Mouse (Mus musculus) liver, embryonic 14.5 days (tissue): Measurements from ENCODE around the gene Trmt1. TPM values are rescaled to one million over a fixed set of nuclear protein-coding genes. Genes with fewer than 3 reads are reported as not detected.
A peak's percentile ranks its signal among the peaks of the same experiment; 100 is the strongest.

ENCODE experiments used
- ATAC-seq: fragments of 200-750 bp; cut with Nextera tagmentation; 2 replicates; pipeline ENCODE4 v1.8.0; 2017; ENCODE audit warnings: moderate number of reproducible peaks, mild to moderate bottlenecking, moderate library complexity; ENCODE audit not compliant: insufficient read depth
- DNase-seq, 3 experiments: peaks; one replicate each; pipeline ENCODE4 v3.0.0-alpha.2; 2012 to 2013; ENCODE audit warnings: low read depth in 3 of 3, low spot score in 3 of 3
- H3K27ac ChIP-seq: fragments of 300-500 bp; sonication (generic); 2 replicates; pipeline ENCODE4 v1.5.1; 2014; ENCODE audit warnings: moderate library complexity, mild to moderate bottlenecking, control low read depth, inconsistent platforms
- H3K27me3 ChIP-seq: fragments of 300-500 bp; sonication (generic); 2 replicates; pipeline ENCODE4 v1.6.1; 2014; ENCODE audit warnings: mild to moderate bottlenecking, low read length, moderate library complexity; ENCODE audit not compliant: control insufficient read depth, insufficient read depth
- H3K36me3 ChIP-seq: fragments of 300-500 bp; sonication (generic); replicated peaks from 2 replicates; pipeline ENCODE4 v1.6.1; 2014; ENCODE audit warnings: low read depth; ENCODE audit not compliant: control insufficient read depth, insufficient read depth
- H3K4me1 ChIP-seq, 2 experiments: fragments of 200-500 bp in 1 of 2; fragments of 300-500 bp in 1 of 2; sonication (generic) in 1 of 2; replicated peaks; 2 replicates each; pipeline ENCODE4 v1.6.1; 2012 to 2014; ENCODE audit warnings: antibody characterized with exemption in 1 of 2, inconsistent platforms in 1 of 2, low read length in 1 of 2; ENCODE audit not compliant: control insufficient read depth in 2 of 2, insufficient read depth in 2 of 2
- H3K4me2 ChIP-seq: fragments of 300-500 bp; sonication (generic); 2 replicates; pipeline ENCODE4 v1.6.1; 2014; ENCODE audit warnings: low read depth, mild to moderate bottlenecking, control low read depth, moderate library complexity
- H3K4me3 ChIP-seq, 2 experiments: fragments of 200-500 bp in 1 of 2; fragments of 300-500 bp in 1 of 2; sonication (generic) in 1 of 2; 2 replicates each; pipeline ENCODE4 v1.5.1; 2012 to 2014; ENCODE audit warnings: low read depth in 2 of 2, low read length in 2 of 2, mild to moderate bottlenecking in 2 of 2, control low read depth in 1 of 2, inconsistent platforms in 1 of 2, moderate library complexity in 1 of 2; ENCODE audit not compliant: insufficient read depth in 1 of 2
- H3K9ac ChIP-seq: fragments of 300-500 bp; sonication (generic); replicated peaks from 2 replicates; pipeline ENCODE4 v1.6.1; 2014; ENCODE audit warnings: mild to moderate bottlenecking, control low read depth, moderate library complexity
- H3K9me3 ChIP-seq: fragments of 300-500 bp; sonication (generic); 2 replicates; pipeline ENCODE4 v1.6.1; 2016; ENCODE audit warnings: low read length, mixed read lengths; ENCODE audit not compliant: control insufficient read depth
- CTCF ChIP-seq: IDR thresholded peaks from 2 replicates; pipeline ENCODE4 v1.5.1; 2016; ENCODE audit warnings: antibody characterized with exemption, low read depth, control low read depth
- EP300 ChIP-seq: IDR thresholded peaks from 2 replicates; pipeline ENCODE4 v1.6.1; 2016; ENCODE audit warnings: antibody characterized with exemption, low read depth
- WGBS: fragments of 180-500 bp; shearing (Covaris S2); extraction: QIAGEN DNeasy Blood & Tissue Kit; methylation state at CpG from one replicate; pipeline ENCODE4 v1.1.7; 2014; ENCODE audit not compliant: insufficient replicate concordance; 5-methylcytosine and 5-hydroxymethylcytosine counted together
- polyA plus RNA-seq, 2 experiments: library from polyadenylated mRNA; depleted of rRNA in 1 of 2; stranded (reverse) in 1 of 2; unstranded in 1 of 2; fragments of >200 nt; fragmentation: Nextera tagmentation in 1 of 2; extraction: Ambion mirVana in 1 of 2; gene quantifications; 2 replicates each; pipeline versions ENCODE4 v1.2.1 to v1.2.3; 2012 to 2014

Gene Trmt1
- polyA plus RNA-seq, 2 experiments = 27.4 to 37.5 TPM

- Histone ChIP-seq H3K9ac (no peak overlapping the region), H3K27ac (no peak overlapping the region)
These were observed 28.1 kb downstream of the Trmt1 start for GRCm38 (mm10) chr8:84714161-84714560.

GRCm38 (mm10) chr8:84715893-84716468 is 29.9 kb downstream of the Trmt1 start:
- peak overlapping the region; percentile 11; the same call in 1 of the 2 replicates for H3K4me2 ChIP-seq
- no peak overlapping the region for H3K4me3 ChIP-seq
- TF ChIP-seq CTCF = no peak
- no peak for TF ChIP-seq EP300
- no peaks in the 10 kb centered on the region for H3K36me3 ChIP-seq
- 0 out of 4 replicates have a peak, but pooled peaks cover 0 to 1% of the 10 kb centered on the region in 2 experiments for H3K4me1 ChIP-seq
- H3K27me3 ChIP-seq = no peaks in the 10 kb centered on the region; the same call in 1 of the 2 replicates
- ATAC-seq = no peak
- WGBS = 64% methylated on average over 27 of the region's 27 CpGs
- no peak overlapping the region for H3K27ac ChIP-seq
- H3K9ac ChIP-seq = no peak overlapping the region
- no peak for DNase-seq
- H3K9me3 ChIP-seq = no peaks in the 10 kb centered on the region

More at GRCm38 (mm10) chr8:84714161-84714560, 28.1 kb downstream of the Trmt1 start:
- TF ChIP-seq CTCF (no peak), EP300 (no peak)
- Histone ChIP-seq H3K27me3 (no peaks in the 10 kb centered on the region; the same call in 1 of the 2 replicates), H3K36me3 (no peaks in the 10 kb centered on the region), H3K4me3 (no peak overlapping the region), H3K9me3 (no peaks in the 10 kb centered on the region), H3K4me1 (peaks cover 0 to 3% of the 10 kb centered on the region in 2 experiments; a peak in 1 of 4 replicates), H3K4me2 (no peak overlapping the region)
- DNase-seq (no peak), ATAC-seq (no peak)
- 66% methylated on average over 4 of the region's 4 CpGs for WGBS

GRCm38 (mm10) chr8:84716790-84717189 is 30.7 kb downstream of the Trmt1 start:
- Histone ChIP-seq H3K27ac (no peak overlapping the region), H3K4me3 (no peak overlapping the region), H3K9ac (no peak overlapping the region), H3K9me3 (no peaks in the 10 kb centered on the region), H3K4me1 (peaks cover 2 to 3% of the 10 kb centered on the region in 2 experiments), H3K27me3 (no peaks in the 10 kb centered on the region; the same call in 1 of the 2 replicates), H3K4me2 (no peak overlapping the region), H3K36me3 (no peaks in the 10 kb centered on the region; the same call in 1 of the 2 replicates)
- 83% methylated on average over 11 of the region's 11 CpGs for WGBS
- no peak for TF ChIP-seq CTCF
- no peak for TF ChIP-seq EP300
- DNase-seq (no peak), ATAC-seq (no peak)

GRCm38 (mm10) chr8:84718476-84718875 is 32.4 kb downstream of the Trmt1 start:
- no peak overlapping the region for H3K27ac ChIP-seq
- H3K9me3 ChIP-seq = no peaks in the 10 kb centered on the region
- no peak overlapping the region for H3K9ac ChIP-seq
- no peaks in the 10 kb centered on the region; the same call in 1 of the 2 replicates for H3K36me3 ChIP-seq
- H3K4me1 ChIP-seq = peaks cover 18% of the 10 kb centered on the region in 2 experiments
- H3K4me3 ChIP-seq = no peak overlapping the region
- ATAC-seq (no peak), DNase-seq (no peak)
- no peak overlapping the region for H3K4me2 ChIP-seq
- WGBS = 80% methylated on average over 5 of the region's 5 CpGs
- no peak for TF ChIP-seq CTCF
- TF ChIP-seq EP300 = no peak
- H3K27me3 ChIP-seq = no peaks in the 10 kb centered on the region; the same call in 1 of the 2 replicates

GRCm38 (mm10) chr8:84718959-84719690 is 33.0 kb downstream of the Trmt1 start:
- TF ChIP-seq EP300 = no peak
- no peak for TF ChIP-seq CTCF
- no peaks in the 10 kb centered on the region; the same call in 1 of the 2 replicates for H3K36me3 ChIP-seq
- H3K9me3 ChIP-seq = no peaks in the 10 kb centered on the region
- H3K4me3 ChIP-seq = no peak overlapping the region
- 81% methylated on average over 5 of the region's 5 CpGs for WGBS
- no peak overlapping the region for H3K9ac ChIP-seq
- no peak overlapping the region for H3K4me2 ChIP-seq
- peaks cover 24 to 25% of the 10 kb centered on the region in 2 experiments for H3K4me1 ChIP-seq
- DNase-seq (no peak), ATAC-seq (no peak)
- H3K27ac ChIP-seq = no peak overlapping the region; the same call in 1 of the 2 replicates
- no peaks in the 10 kb centered on the region; the same call in 1 of the 2 replicates for H3K27me3 ChIP-seq
